ENCODE assay signal across 19 mouse cellular contexts in the genomic region with DNA sequence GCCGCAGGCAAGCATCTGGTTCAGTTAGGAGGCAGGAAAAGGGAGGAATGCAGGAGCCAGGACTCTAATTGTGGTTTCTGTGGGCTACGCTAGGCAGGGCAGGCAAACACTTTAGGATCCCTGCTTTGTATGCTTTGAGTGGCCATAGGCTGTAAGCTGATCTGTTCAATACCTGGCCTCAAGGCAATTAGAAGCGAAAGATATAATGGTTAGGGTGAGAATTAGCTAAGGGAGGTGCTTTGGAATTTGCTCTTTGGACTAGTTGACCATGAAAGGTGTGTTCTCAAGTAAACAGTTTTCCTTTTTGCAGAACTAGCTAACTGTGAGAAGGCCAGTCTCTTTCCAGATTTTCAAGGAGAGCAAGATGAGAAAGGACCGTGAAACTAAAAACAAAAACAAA.
"Had no signal": no experiment of that assay in that cellular context is flagged by ENCODE, and none has a peak within 500 bp of the region (broad histone marks: within the 10 kb centered on the region; RNA-seq: fewer than 3 reads in every experiment).

No protein-coding gene starts in this region.

- H3K27ac ChIP-seq: kidney, postnatal 0 days; limb, embryonic 10.5 days; limb, embryonic 13.5 days; liver, embryonic 12.5 days; liver, embryonic 15.5 days; lung, embryonic 15.5 days; macrophage; midbrain, embryonic 12.5 days; midbrain, embryonic 15.5 days; neural tube, embryonic 13.5 days had no signal

- H3K36me3 ChIP-seq: limb, embryonic 10.5 days; limb, embryonic 13.5 days; liver, embryonic 12.5 days; liver, embryonic 15.5 days; lung, embryonic 15.5 days; midbrain, embryonic 12.5 days; midbrain, embryonic 15.5 days; neural tube, embryonic 13.5 days had no signal

- H3K4me3 ChIP-seq: limb, embryonic 10.5 days; limb, embryonic 13.5 days; liver, embryonic 12.5 days; liver, embryonic 15.5 days; lung, embryonic 15.5 days; midbrain, embryonic 12.5 days; midbrain, embryonic 15.5 days; neural tube, embryonic 13.5 days had no signal

- H3K4me1 ChIP-seq: limb, embryonic 10.5 days; limb, embryonic 13.5 days; liver, embryonic 12.5 days; liver, embryonic 15.5 days; lung, embryonic 15.5 days had no signal

- H3K9me3 ChIP-seq: limb, embryonic 10.5 days; limb, embryonic 13.5 days; liver, embryonic 12.5 days; liver, embryonic 15.5 days; lung, embryonic 15.5 days; midbrain, embryonic 12.5 days; midbrain, embryonic 15.5 days; neural tube, embryonic 13.5 days had no signal

- H3K4me2 ChIP-seq: limb, embryonic 13.5 days; liver, embryonic 12.5 days; liver, embryonic 15.5 days; lung, embryonic 15.5 days; midbrain, embryonic 12.5 days; midbrain, embryonic 15.5 days; neural tube, embryonic 13.5 days had no signal

- ATAC-seq: inflammation-experienced regulatory T-cells, adult 6 months; liver, embryonic 12.5 days; midbrain, embryonic 15.5 days had no signal

- H3K27me3 ChIP-seq: limb, embryonic 13.5 days; liver, embryonic 12.5 days; liver, embryonic 15.5 days; lung, embryonic 15.5 days; midbrain, embryonic 15.5 days; neural tube, embryonic 13.5 days had no signal

- DNase-seq: kidney, adult 18-20 months; kidney, adult 9 months; kidney, postnatal 25 days; liver; retina, postnatal 1 day; right cerebral cortex, postnatal 25 days; spleen, adult 18-20 months; thymus, postnatal 25 days had no signal

- H3K9ac ChIP-seq: limb, embryonic 13.5 days; liver, embryonic 12.5 days; liver, embryonic 15.5 days; lung, embryonic 15.5 days; midbrain, embryonic 12.5 days; midbrain, embryonic 15.5 days; neural tube, embryonic 13.5 days had no signal
